Mouse (Mus musculus) heart, embryonic 15.5 days (tissue): Measurements from ENCODE around the gene Nek11. TPM values are rescaled to one million over a fixed set of nuclear protein-coding genes. Genes with fewer than 3 reads are reported as not detected.

Experiments
- ATAC-seq: fragments of 200-750 bp; cut with Nextera tagmentation; replicated peaks from 2 replicates; pipeline ENCODE4 v1.8.0; 2017; ENCODE audit warnings: low read depth, moderate TSS enrichment; ENCODE audit not compliant: insufficient number of reproducible peaks, insufficient read depth, low FRiP score
- H3K27ac ChIP-seq: fragments of 300-500 bp; sonication (generic); 2 replicates; pipeline ENCODE4 v1.5.1; 2015; ENCODE audit warnings: mild to moderate bottlenecking, inconsistent platforms
- H3K27me3 ChIP-seq: fragments of 300-500 bp; sonication (generic); 2 replicates; pipeline ENCODE4 v1.6.1; 2015; ENCODE audit warnings: inconsistent platforms
- H3K36me3 ChIP-seq: fragments of 300-500 bp; sonication (generic); 2 replicates; pipeline ENCODE4 v1.6.1; 2015; ENCODE audit warnings: mild to moderate bottlenecking, inconsistent platforms
- H3K4me1 ChIP-seq: fragments of 300-500 bp; sonication (generic); replicated peaks from 2 replicates; pipeline ENCODE4 v1.6.1; 2015; ENCODE audit warnings: inconsistent platforms
- H3K4me2 ChIP-seq: fragments of 300-500 bp; sonication (generic); 2 replicates; pipeline ENCODE4 v1.6.1; 2015; ENCODE audit warnings: inconsistent platforms, mild to moderate bottlenecking, moderate library complexity
- H3K4me3 ChIP-seq: fragments of 300-500 bp; sonication (generic); 2 replicates; pipeline ENCODE4 v1.5.1; 2015; ENCODE audit warnings: mild to moderate bottlenecking, inconsistent platforms
- H3K9ac ChIP-seq: fragments of 300-500 bp; sonication (generic); 2 replicates; pipeline ENCODE4 v1.6.1; 2015; ENCODE audit warnings: mild to moderate bottlenecking, inconsistent platforms
- H3K9me3 ChIP-seq: fragments of 300-500 bp; sonication (generic); replicated peaks from 2 replicates; pipeline ENCODE4 v1.6.1; 2016; ENCODE audit warnings: inconsistent platforms
- WGBS: fragments of 180-500 bp; shearing (Covaris S2); methylation state at CpG from one replicate; pipeline ENCODE4 v1.1.7; 2015; ENCODE audit warnings: mixed read lengths; 5-methylcytosine and 5-hydroxymethylcytosine counted together
- polyA plus RNA-seq: library from polyadenylated mRNA; unstranded; fragments of >200 nt; fragmentation: Nextera tagmentation; extraction: Ambion mirVana; gene quantifications from 2 replicates; pipeline ENCODE4 v1.2.1, GENCODE M21; 2015

Gene Nek11
- polyA plus RNA-seq, 1 experiment from 2014 or later = 0.15 TPM

DNA sequence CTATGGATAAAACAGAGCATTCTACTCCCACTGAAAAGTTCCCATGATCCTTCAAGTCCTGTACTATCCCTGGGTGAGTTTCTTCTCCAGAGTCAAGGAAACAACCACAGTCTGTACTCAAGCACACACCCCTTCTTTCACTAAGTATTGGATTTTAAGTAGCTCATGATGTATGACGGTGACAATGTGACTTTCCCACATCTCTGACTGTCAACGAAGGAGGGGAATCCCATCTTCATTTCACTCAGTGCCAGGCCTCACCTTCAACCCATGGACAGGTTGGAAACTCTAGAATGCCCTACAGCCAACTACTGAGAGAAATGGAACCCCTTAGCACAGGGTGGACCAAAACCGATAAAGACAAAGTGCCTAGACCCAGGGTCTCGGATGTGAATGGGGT lies 29.1 kb downstream of the Nek11 start:
- no peaks in the 10 kb centered on the region for H3K36me3 ChIP-seq
- no peak for ATAC-seq
- no peaks in the 10 kb centered on the region for H3K4me1 ChIP-seq
- no peaks in the 10 kb centered on the region for H3K9me3 ChIP-seq
- no peak overlapping the region for H3K9ac ChIP-seq
- H3K27me3 ChIP-seq = no peaks in the 10 kb centered on the region
- no peak overlapping the region for H3K4me2 ChIP-seq
- H3K27ac ChIP-seq = no peak overlapping the region
- 84% methylated on average over 4 of the region's 4 CpGs for WGBS
- H3K4me3 ChIP-seq = no peak overlapping the region

DNA sequence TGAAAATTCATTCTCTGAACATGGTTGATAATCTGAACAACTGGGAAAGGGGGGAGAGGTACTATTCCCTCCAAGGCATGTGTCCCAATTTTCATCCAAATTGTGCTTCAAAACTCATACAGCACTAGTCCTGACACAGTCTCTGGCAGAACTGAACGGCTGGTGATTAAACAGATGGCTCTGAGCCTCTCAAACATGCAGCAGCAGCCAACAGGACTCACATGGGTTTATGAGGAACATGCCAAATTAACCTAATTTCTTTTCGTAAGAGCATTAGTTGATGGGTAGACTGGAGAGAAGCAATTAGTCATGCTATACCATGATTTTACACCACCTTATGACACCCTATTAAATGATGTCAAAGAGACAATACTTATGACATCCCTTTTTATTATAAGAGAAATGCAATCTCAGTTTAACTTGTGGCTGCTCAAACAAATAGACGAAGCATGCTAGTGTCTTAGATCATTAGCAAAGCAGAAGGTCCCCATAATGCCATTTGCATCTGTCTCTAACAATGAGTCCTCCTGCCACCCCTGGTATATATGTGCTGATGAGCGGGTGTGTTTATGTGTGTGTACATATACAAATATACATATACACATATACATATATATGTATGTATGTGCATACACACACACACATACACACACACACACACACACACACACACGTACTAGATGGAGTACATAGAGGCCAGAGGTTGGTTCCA lies 31.6 kb downstream of the Nek11 start:
- H3K27ac ChIP-seq = no peak overlapping the region
- no peaks in the 10 kb centered on the region for H3K36me3 ChIP-seq
- WGBS = 76% methylated on average over 5 of the region's 5 CpGs
- no peak overlapping the region for H3K4me3 ChIP-seq
- H3K4me1 ChIP-seq = no peaks in the 10 kb centered on the region
- no peak for ATAC-seq
- H3K9me3 ChIP-seq = no peaks in the 10 kb centered on the region
- H3K27me3 ChIP-seq = no peaks in the 10 kb centered on the region
- no peak overlapping the region for H3K9ac ChIP-seq
- no peak overlapping the region for H3K4me2 ChIP-seq

- H3K27ac ChIP-seq = no peak overlapping the region
- H3K9ac ChIP-seq = no peak overlapping the region
- no peaks in the 10 kb centered on the region for H3K9me3 ChIP-seq
- 59% methylated on average over 2 of the region's 2 CpGs for WGBS
- no peak overlapping the region for H3K4me2 ChIP-seq
- H3K36me3 ChIP-seq = no peaks in the 10 kb centered on the region
- H3K27me3 ChIP-seq = no peaks in the 10 kb centered on the region
- no peak for ATAC-seq
- H3K4me1 ChIP-seq = no peaks in the 10 kb centered on the region
- H3K4me3 ChIP-seq = no peak overlapping the region
These were observed 33.1 kb downstream of the Nek11 start for GRCm38 (mm10) chr9:105362181-105362580.

DNA sequence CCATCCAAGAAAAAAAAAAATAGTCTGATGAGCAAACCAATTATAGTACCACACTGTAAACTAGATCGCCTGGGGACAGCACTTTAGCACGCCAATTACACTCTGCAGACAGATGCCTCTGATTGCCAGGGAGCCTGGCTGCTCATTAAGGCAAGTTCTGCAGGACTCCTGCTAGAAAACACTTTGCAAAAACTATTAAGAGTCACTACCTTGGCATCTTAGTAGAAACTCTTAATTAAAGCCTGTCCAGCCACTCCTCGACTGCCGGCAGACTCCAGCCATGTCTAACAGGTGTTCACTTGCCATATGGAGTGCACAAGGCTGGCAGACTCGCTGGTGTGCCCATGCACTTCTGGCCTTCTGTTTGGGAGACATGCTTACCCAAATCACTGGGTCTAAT lies 46.3 kb downstream of the Nek11 start:
- Histone ChIP-seq H3K27ac (no peak overlapping the region), H3K27me3 (no peaks in the 10 kb centered on the region), H3K4me1 (no peaks in the 10 kb centered on the region), H3K36me3 (no peaks in the 10 kb centered on the region), H3K4me2 (no peak overlapping the region), H3K4me3 (no peak overlapping the region), H3K9ac (no peak overlapping the region), H3K9me3 (no peaks in the 10 kb centered on the region)
- ATAC-seq = no peak
- WGBS = 68% methylated on average over 5 of the region's 5 CpGs

GRCm38 (mm10) chr9:105348242-105349031 lies 46.9 kb downstream of the Nek11 start:
- Histone ChIP-seq H3K9ac (no peak overlapping the region), H3K9me3 (no peaks in the 10 kb centered on the region), H3K36me3 (no peaks in the 10 kb centered on the region), H3K27me3 (no peaks in the 10 kb centered on the region), H3K4me1 (no peaks in the 10 kb centered on the region), H3K4me2 (no peak overlapping the region), H3K27ac (no peak overlapping the region), H3K4me3 (no peak overlapping the region)
- ATAC-seq = no peak
- 72% methylated on average over 10 of the region's 10 CpGs for WGBS

GRCm38 (mm10) chr9:105342994-105343656 lies 52.2 kb downstream of the Nek11 start:
- ATAC-seq = no peak
- no peaks in the 10 kb centered on the region for H3K27me3 ChIP-seq

GRCm38 (mm10) chr9:105342565-105342964 lies 52.8 kb downstream of the Nek11 start:
- H3K9ac ChIP-seq = no peak overlapping the region
- H3K27ac ChIP-seq = no peak overlapping the region
- H3K36me3 ChIP-seq = no peaks in the 10 kb centered on the region
- H3K27me3 ChIP-seq = no peaks in the 10 kb centered on the region
- WGBS = 70% methylated on average over 3 of the region's 3 CpGs
- no peak overlapping the region for H3K4me2 ChIP-seq
- no peaks in the 10 kb centered on the region for H3K9me3 ChIP-seq
- H3K4me1 ChIP-seq = no peaks in the 10 kb centered on the region
- H3K4me3 ChIP-seq = no peak overlapping the region
- no peak for ATAC-seq

More at GRCm38 (mm10) chr9:105342994-105343656, 52.2 kb downstream of the Nek11 start:
- H3K4me3 ChIP-seq = no peak overlapping the region
- H3K4me2 ChIP-seq = no peak overlapping the region
- 55% methylated on average over 10 of the region's 10 CpGs for WGBS
- H3K36me3 ChIP-seq = no peaks in the 10 kb centered on the region
- H3K27ac ChIP-seq = no peak overlapping the region
- no peaks in the 10 kb centered on the region for H3K4me1 ChIP-seq
- no peak overlapping the region for H3K9ac ChIP-seq
- H3K9me3 ChIP-seq = no peaks in the 10 kb centered on the region

DNA sequence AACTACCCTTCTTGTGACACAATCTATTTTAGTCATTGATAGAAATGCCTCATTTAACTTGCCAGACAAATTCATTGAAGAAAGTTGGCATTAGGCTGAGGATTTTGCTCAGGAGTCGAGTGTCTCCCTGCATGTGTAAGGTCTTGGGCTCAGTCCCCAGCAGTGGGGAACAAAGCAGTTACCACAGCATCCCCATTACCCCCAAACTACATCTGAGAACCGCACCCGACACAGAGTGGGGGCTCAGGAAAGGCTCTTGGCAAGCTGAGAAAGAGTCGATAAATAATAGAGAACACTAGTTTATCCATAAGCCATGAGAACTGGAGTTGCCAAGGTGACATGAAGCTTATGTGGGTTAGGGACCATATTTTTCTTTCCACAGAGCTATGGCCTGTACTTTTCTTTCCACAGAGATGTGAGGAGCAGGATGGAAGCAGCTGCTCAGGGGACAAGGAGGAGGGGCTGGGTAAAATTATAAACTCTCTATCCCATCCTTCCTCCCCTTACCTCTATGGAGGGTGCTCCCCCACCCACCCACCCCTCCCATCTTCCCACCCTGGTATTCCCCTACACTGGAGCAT lies 62.8 kb downstream of the Nek11 start:
- H3K9me3 ChIP-seq = no peaks in the 10 kb centered on the region
- H3K36me3 ChIP-seq = no peaks in the 10 kb centered on the region
- no peaks in the 10 kb centered on the region for H3K4me1 ChIP-seq
- 75% methylated on average over 4 of the region's 4 CpGs for WGBS
- no peak for ATAC-seq
- H3K4me3 ChIP-seq = no peak overlapping the region
- H3K4me2 ChIP-seq = no peak overlapping the region
- H3K27ac ChIP-seq = no peak overlapping the region
- H3K9ac ChIP-seq = no peak overlapping the region
- H3K27me3 ChIP-seq = no peaks in the 10 kb centered on the region

DNA sequence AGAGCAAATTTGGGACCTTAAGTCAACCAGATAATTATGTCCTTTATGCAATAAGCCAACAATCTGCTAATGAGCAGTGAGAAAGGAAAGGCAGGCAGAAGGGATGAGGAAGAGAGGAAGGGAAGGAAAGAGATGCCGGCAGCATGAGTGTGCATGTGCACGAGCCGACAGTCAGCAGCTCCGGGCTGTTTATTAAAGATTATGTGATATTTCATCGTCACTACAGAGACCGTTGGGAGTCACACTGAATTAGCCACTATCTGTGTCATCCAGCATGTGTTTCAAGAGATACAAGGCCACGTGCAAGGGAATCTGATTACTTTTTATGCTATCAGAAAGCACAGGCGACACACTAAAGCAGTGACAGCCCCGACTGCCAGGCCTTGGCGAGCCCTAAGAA lies 73.5 kb downstream of the Nek11 start:
- H3K4me3 ChIP-seq = no peak overlapping the region
- WGBS = 78% methylated on average over 10 of the region's 10 CpGs
- H3K27me3 ChIP-seq = no peaks in the 10 kb centered on the region
- no peaks in the 10 kb centered on the region for H3K36me3 ChIP-seq
- no peaks in the 10 kb centered on the region for H3K9me3 ChIP-seq
- H3K4me2 ChIP-seq = no peak overlapping the region
- no peak for ATAC-seq
- no peaks in the 10 kb centered on the region for H3K4me1 ChIP-seq
- H3K9ac ChIP-seq = no peak overlapping the region
- no peak overlapping the region for H3K27ac ChIP-seq

GRCm38 (mm10) chr9:105313250-105313649 lies 82.1 kb downstream of the Nek11 start:
- H3K4me2 ChIP-seq = no peak overlapping the region
- H3K4me3 ChIP-seq = no peak overlapping the region
- no peaks in the 10 kb centered on the region for H3K4me1 ChIP-seq
- WGBS = 72% methylated on average over 10 of the region's 10 CpGs
- H3K36me3 ChIP-seq = no peaks in the 10 kb centered on the region
- ATAC-seq = no peak
- H3K27ac ChIP-seq = no peak overlapping the region
- no peaks in the 10 kb centered on the region for H3K9me3 ChIP-seq
- no peaks in the 10 kb centered on the region for H3K27me3 ChIP-seq
- H3K9ac ChIP-seq = no peak overlapping the region

DNA sequence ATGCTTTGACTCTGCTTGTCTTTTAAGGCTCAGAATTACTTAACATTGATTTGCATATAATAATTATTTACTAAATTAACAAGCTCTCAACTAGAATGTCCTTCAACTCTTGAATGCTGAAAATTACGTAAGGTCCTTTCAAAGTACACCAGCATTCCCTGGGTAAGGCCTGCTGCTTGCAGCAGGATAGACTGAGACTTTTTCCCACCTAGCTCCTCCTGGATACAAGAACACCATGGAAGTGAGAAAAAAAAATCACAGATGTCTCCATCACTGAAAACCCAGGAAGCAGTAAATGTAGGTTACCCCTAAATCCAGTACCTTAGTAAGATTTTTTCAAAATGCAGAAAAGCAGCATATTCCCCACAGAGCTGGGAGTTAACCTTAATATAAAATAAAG lies 82.6 kb downstream of the Nek11 start:
- Histone ChIP-seq H3K9me3 (no peaks in the 10 kb centered on the region), H3K36me3 (no peaks in the 10 kb centered on the region), H3K4me3 (no peak overlapping the region), H3K4me1 (no peaks in the 10 kb centered on the region), H3K9ac (no peak overlapping the region), H3K27ac (no peak overlapping the region), H3K27me3 (no peaks in the 10 kb centered on the region), H3K4me2 (no peak overlapping the region)
- ATAC-seq = no peak
- 77% methylated on average over 1 of the region's 1 CpGs for WGBS
